Mouse (Mus musculus) monocyte, adult 5-6 weeks (primary cell): ENCODE results near the gene Mcfd2. TPM values are rescaled to one million over a fixed set of nuclear protein-coding genes. Genes with fewer than 3 reads are reported as not detected.

Experiments used
- total RNA-seq: library from RNA; stranded (forward); fragments of 200-1000, 200-491, 200-594 nt; gene quantifications from 3 replicates; pipeline ENCODE4 v1.2.3, GENCODE M21; 2017

Mcfd2 gene
- total RNA-seq, 1 experiment from 2014 or later, result 35.9 TPM

Other genes with a start within 250 kb of the Mcfd2 start
- gene Pigf, start 240.5 kb downstream of the Mcfd2 start, total RNA-seq, result 30.8 to 39.6 TPM (median 32.3 TPM) in 3 replicates
- 82.6 to 104 TPM (median 101 TPM) in 3 replicates for gene Cript, start 240.4 kb downstream of the Mcfd2 start, total RNA-seq
- 4.6 to 13.5 TPM (median 6.5 TPM) in 3 replicates for gene Socs5, start 158.3 kb downstream of the Mcfd2 start, total RNA-seq
- gene Ttc7, start 17.0 kb upstream of the Mcfd2 start, total RNA-seq, result 126 to 169 TPM (median 150 TPM) in 3 replicates
- gene Stpg4, start 161.8 kb upstream of the Mcfd2 start, total RNA-seq, result not detected in 3 replicates
- gene Calm2, start 181.0 kb upstream of the Mcfd2 start, total RNA-seq, result 1,504 to 2,308 TPM (median 2,140 TPM) in 3 replicates